Mouse (Mus musculus) small intestine, adult 2 months (tissue): ENCODE data around the gene Tmem95. TPM values are rescaled to one million over a fixed set of nuclear protein-coding genes. Genes with fewer than 3 reads are reported as not detected.
"Not testable (repeated sequence)": the region's sequence is repeated elsewhere in the genome, so short reads cannot be mapped to it uniquely, and the experiment has no call there.

Source experiments
- H3K27ac ChIP-seq: fragments of 200-500 bp; 2 replicates; pipeline ENCODE4 v1.5.1; 2012; ENCODE audit warnings: low read depth, low read length, control low read depth, inconsistent platforms; ENCODE audit not compliant: insufficient read depth
- H3K27me3 ChIP-seq: fragments of 200-500 bp; 2 replicates; pipeline ENCODE4 v1.6.1; 2012; ENCODE audit warnings: mild to moderate bottlenecking, moderate library complexity, low read length, inconsistent platforms; ENCODE audit not compliant: control insufficient read depth, insufficient read depth
- H3K36me3 ChIP-seq: fragments of 200-500 bp; 2 replicates; pipeline ENCODE4 v1.6.1; 2012; ENCODE audit warnings: mild to moderate bottlenecking, low read length, control low read depth, inconsistent platforms; ENCODE audit not compliant: control insufficient read depth, insufficient read depth
- H3K4me1 ChIP-seq: fragments of 200-500 bp; 2 replicates; pipeline ENCODE4 v1.6.1; 2012; ENCODE audit warnings: low read length, inconsistent platforms, mixed read lengths; ENCODE audit not compliant: control insufficient read depth, insufficient read depth, insufficient read length
- H3K4me3 ChIP-seq: fragments of 200-500 bp; 2 replicates; pipeline ENCODE4 v1.5.1; 2012; ENCODE audit warnings: low read depth, mild to moderate bottlenecking, control low read depth, inconsistent platforms, low read length, moderate library complexity
- CTCF ChIP-seq: fragments of 200-500 bp; IDR thresholded peaks from 2 replicates; pipeline ENCODE4 v1.5.1; 2012; ENCODE audit warnings: low read depth, mild to moderate bottlenecking, control low read depth, inconsistent platforms, low read length, moderate library complexity, mixed read lengths; ENCODE audit not compliant: insufficient replicate concordance, insufficient read length; ENCODE audit errors: extremely low read depth
- POLR2A ChIP-seq: fragments of 200-500 bp; IDR thresholded peaks from 2 replicates; pipeline ENCODE4 v1.6.1; 2012; ENCODE audit warnings: low read depth, mild to moderate bottlenecking, control low read depth, inconsistent platforms, low read length, moderate library complexity
- WGBS: fragments of 180-500 bp; shearing (Covaris S2); methylation state at CpG from one replicate; pipeline ENCODE4 v1.1.7; 2018; 5-methylcytosine and 5-hydroxymethylcytosine counted together
- polyA plus RNA-seq: library from polyadenylated mRNA; depleted of rRNA; stranded (reverse); fragments of >200 nt; gene quantifications from 2 replicates; pipeline ENCODE4 v1.2.3, GENCODE M21; 2012

Gene Tmem95
- polyA plus RNA-seq, 1 experiment: not detected

DNA sequence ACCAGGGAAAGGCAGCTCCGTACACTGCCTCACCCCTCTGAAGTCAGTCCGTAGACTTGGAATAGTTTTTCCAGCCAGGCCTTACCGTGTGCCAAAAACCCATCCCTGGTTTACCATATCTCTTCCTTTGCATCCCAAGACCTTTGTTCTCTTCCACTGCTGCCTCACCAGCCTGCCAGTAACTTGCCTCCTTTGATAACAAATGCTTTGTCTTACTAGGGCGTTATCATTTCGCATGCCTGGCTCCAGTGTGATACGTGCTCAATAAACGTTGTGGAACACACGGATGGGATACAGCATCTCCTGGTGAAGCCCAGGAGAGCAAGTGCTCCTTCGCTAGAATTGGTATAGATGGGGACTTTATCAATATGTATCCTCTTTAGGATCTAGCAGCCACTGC, 10.5 kb downstream of the Tmem95 start:
- Histone ChIP-seq H3K4me1 (peaks cover 4% of the 10 kb centered on the region), H3K36me3 (no peaks in the 10 kb centered on the region), H3K4me3 (no peak overlapping the region), H3K27ac (no peak overlapping the region), H3K27me3 (no peaks in the 10 kb centered on the region; the same call in 1 of the 2 replicates)
- 28% methylated on average over 9 of the region's 9 CpGs for WGBS
- TF ChIP-seq POLR2A (no peak), CTCF (no peak)

DNA sequence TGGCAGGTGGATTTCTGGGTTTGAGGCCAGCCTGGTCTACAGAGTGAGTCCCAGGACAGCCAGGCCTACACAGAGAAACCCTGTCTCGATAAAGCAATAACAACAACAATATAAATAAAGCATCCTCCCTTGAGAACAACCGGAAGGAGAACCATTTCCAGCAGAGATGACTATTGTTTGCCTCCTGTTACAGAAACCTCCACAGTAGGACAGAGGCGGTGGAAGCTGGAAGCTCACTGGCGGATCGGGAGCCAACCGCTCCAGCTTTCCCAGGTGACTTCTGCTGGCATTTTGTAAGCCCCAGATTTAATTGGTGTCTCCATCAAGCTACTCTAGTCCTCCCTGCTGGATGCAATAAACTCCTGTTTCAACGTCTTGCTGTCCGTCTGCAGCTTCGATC, 12.3 kb downstream of the Tmem95 start:
- H3K4me3 ChIP-seq: no peak overlapping the region
- WGBS: 90% methylated on average over 9 of the region's 9 CpGs
- peaks cover 4% of the 10 kb centered on the region for H3K4me1 ChIP-seq
- TF ChIP-seq CTCF (no peak), POLR2A (no peak)
- H3K27ac ChIP-seq: no peak overlapping the region
- no peaks in the 10 kb centered on the region for H3K36me3 ChIP-seq
- no peaks in the 10 kb centered on the region; the same call in 1 of the 2 replicates for H3K27me3 ChIP-seq

DNA sequence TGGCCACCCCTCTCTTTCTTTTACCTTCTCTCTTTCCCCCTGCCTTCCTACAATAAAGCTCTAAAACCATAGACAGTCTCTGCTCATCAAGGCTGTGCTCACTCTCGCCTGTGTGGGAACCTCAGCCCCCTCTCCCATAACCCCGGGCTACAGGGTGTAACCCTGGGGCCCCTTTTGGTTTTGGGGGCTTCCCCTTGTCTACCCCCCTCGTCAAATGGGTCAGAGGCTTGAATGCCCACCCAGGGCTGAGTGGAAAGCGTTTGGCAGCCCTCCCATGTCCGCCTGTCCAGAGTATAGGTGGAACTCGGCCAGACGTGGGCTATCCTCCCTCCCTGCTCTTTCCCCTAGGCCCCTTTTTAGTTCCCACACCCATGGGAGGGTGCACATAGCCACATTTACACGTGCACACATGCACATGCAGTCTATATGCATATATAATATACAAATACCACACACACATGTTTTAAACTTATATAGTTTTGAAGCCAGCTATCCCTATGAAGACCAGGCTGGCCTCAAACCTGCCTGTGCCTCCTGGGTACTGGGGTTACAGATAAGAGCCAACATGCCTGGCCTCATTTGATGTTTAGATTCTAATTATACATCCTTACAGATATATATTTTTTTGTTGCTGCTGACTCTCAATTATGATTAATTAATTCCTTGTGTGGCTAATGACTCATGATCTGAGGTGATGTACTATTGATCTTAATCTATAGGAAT, 13.5 kb downstream of the Tmem95 start:
- Histone ChIP-seq H3K4me1 (peaks cover 2% of the 10 kb centered on the region; the same call in 1 of the 2 replicates), H3K4me3 (no peak overlapping the region), H3K27ac (no peak overlapping the region), H3K27me3 (no peaks in the 10 kb centered on the region; the same call in 1 of the 2 replicates), H3K36me3 (no peaks in the 10 kb centered on the region)
- 47% methylated on average over 8 of the region's 8 CpGs for WGBS
- no peak for TF ChIP-seq CTCF
- TF ChIP-seq POLR2A: no peak

DNA sequence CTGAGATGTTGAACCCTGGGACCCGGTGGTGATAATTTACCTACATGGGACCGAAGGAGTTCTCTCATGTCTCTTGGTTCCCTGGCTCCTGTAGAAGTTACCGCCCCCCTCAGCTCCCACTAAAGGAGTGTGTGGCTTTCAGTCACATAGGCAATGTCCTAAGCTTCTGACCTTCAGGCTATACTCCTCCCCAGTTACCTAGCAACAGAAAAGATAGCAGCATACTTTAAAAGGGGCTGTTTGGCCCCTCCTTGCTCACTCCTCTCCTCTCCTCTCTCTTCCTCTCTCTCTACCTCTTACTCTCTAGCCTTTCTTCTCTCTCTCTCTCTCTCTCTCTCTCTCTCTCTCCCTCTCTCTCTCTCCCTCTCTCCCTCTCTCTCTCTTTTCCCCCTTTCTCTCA, 14.1 kb downstream of the Tmem95 start:
- not testable (repeated sequence) for H3K36me3 ChIP-seq, H3K27ac ChIP-seq, H3K27me3 ChIP-seq, H3K4me3 ChIP-seq, H3K4me1 ChIP-seq
- 66% methylated on average over 3 of the region's 3 CpGs for WGBS

DNA sequence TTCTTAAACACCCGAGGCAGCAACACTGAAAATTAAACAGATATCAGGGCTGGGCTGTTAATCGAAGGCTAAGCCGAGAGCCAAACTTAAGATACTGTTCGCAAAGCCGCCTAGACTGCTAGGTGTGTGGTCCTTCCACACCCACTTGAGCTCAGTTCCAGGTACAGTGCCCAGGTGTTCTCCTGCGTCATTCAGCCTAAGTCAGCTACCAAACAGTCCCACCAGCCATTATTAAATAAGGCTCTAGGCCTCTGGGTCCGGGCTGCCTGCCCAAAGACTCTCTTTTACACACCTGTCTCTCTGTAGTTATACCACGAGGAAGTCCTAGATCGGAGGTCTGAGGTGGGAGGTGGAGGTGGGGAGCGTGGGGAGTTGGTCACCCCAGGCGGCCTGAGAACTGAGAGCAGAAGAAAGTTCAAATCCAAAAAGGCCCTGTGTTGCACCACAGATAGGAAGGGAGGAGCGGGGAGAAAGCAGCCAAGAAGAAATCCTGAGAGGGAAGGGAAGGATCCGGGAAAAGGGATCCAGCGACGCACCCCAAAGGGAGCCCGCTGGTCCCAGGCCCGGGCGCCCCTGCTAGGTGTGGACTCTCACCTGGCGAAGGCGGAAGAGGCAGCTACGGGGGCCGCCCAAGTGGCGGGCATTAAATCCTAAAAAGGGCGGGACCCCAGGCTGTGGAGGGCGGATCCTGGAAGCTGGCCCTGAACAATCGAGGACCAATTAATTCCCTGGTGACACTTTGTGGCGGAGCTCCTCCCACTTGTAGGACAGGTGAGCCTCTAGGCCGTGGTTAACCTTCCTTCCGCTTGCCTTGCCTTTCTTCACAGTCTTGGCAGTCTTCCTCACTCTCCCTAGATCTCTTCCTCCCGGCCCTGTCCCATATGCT, 19.5 kb downstream of the Tmem95 start, which contains the start of gene Tnk1:
TSS of gene Tnk1 (minus strand) at position 618 of the 886 bp plus-strand sequence.
- Histone ChIP-seq H3K27ac (peak within 1 kb of the TSS; percentile 85), H3K4me3 (peak within 1 kb of the TSS; percentile 74), H3K27me3 (no peaks in the 10 kb centered on the region), H3K36me3 (peaks cover 14% of the 10 kb centered on the region), H3K4me1 (peaks cover 11% of the 10 kb centered on the region)
- TF ChIP-seq CTCF (no peak), POLR2A (peak; percentile 79; the same call in 1 of the 2 replicates)
- WGBS: 13% methylated on average over 30 of the region's 30 CpGs

DNA sequence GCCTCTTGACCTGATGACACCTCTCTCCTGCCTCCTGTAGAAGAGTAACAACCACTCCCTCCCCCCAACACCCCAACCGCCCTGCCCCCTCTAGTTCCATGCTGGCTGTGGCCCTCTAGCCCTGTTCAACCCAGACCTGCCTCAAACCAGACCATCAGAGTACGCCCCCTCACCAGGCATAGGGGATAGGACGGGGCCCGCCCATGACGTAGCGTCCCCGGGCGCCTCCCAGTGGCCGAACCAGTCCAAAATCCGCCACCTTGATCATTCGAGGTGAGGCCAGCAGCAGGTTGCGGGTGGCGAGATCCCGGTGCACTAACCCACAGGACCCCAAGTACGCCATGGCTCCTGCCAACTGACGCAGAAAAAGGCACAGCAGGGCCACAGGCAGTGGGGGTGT, 22.5 kb downstream of the Tmem95 start:
- TF ChIP-seq POLR2A (no peak), CTCF (no peak)
- H3K36me3 ChIP-seq: peaks cover 41% of the 10 kb centered on the region
- H3K27me3 ChIP-seq: no peaks in the 10 kb centered on the region
- WGBS: 70% methylated on average over 16 of the region's 16 CpGs
- H3K4me1 ChIP-seq: peaks cover 11% of the 10 kb centered on the region
- H3K4me3 ChIP-seq: no peak overlapping the region
- H3K27ac ChIP-seq: no peak overlapping the region

DNA sequence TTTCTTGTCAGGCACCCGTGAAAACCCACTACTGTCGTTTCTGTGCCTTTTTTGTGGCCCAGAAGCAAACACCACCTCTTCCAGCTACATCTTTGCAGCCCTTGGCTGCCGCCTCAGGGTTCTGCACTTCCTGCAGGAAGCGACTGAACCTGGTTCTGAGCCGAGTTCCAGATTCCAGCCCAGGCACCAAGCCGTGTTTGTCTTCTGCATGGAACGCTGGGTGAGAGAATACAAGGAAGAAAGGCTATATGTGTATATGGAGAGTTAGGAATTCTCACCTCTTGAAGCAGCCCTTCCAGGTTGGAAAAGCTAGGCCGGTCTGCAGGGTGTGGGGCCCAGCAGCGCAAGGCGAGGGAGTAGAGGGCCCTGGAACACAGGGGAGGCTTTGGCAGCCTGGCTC, 23.1 kb downstream of the Tmem95 start:
- peaks cover 11% of the 10 kb centered on the region for H3K4me1 ChIP-seq
- 78% methylated on average over 10 of the region's 10 CpGs for WGBS
- no peak overlapping the region for H3K27ac ChIP-seq
- H3K27me3 ChIP-seq: no peaks in the 10 kb centered on the region
- H3K36me3 ChIP-seq: peaks cover 47% of the 10 kb centered on the region
- no peak for TF ChIP-seq CTCF
- no peak for TF ChIP-seq POLR2A
- no peak overlapping the region for H3K4me3 ChIP-seq
